Comparison of ENCODE assay signal across 10 mouse cellular contexts in genomic region chr4:82271547-82271946, GRCm38 (mm10).
A peak's percentile ranks its signal among the peaks of the same experiment; 100 is the strongest.
DNase-seq lines count a peak whose midpoint lies in the region; ATAC-seq and TF ChIP-seq lines count a peak whose summit lies in the region.
"Had no signal": no experiment of that assay in that cellular context is flagged by ENCODE, and none has a peak within 500 bp of the region (broad histone marks: within the 10 kb centered on the region; RNA-seq: fewer than 3 reads in every experiment).

No protein-coding gene starts in this region.

- 63% methylated on average over 3 of the region's 3 CpGs for WGBS in heart, embryonic 16.5 days
- WGBS in embryonic facial prominence, embryonic 15.5 days = 57% methylated on average over 3 of the region's 3 CpGs
- WGBS in limb, embryonic 14.5 days = 62% methylated on average over 3 of the region's 3 CpGs

- H3K27ac ChIP-seq in heart, embryonic 16.5 days (ENCODE audit: low read length) = peak overlapping the region; percentile 64
- H3K27ac ChIP-seq in embryonic facial prominence, embryonic 15.5 days (replicated peaks) = peak overlapping the region; percentile 61
- H3K27ac ChIP-seq in limb, embryonic 14.5 days (replicated peaks; ENCODE audit: low read depth, low read length) = peak overlapping the region; percentile 27; the same call in 1 of the 2 replicates

- no peak overlapping the region for H3K4me2 ChIP-seq in heart, embryonic 16.5 days (ENCODE audit: low read depth, low read length)
- H3K4me2 ChIP-seq in embryonic facial prominence, embryonic 15.5 days (replicated peaks) = no peak overlapping the region
- H3K4me2 ChIP-seq in limb, embryonic 14.5 days (replicated peaks; ENCODE audit: low read depth, low read length, severe bottlenecking) = no peak overlapping the region

- no peak for DNase-seq in heart, postnatal 14 days
- DNase-seq in NIH3T3 (ENCODE audit: low read depth) = peak; percentile 60
- no peak for DNase-seq in limb, embryonic 14.5 days (ENCODE audit: low spot score)
- DNase-seq in testis, postnatal 10 days (ENCODE audit: low spot score) = no peak
- DNase-seq in adipocyte (ENCODE audit: low spot score) = no peak
- DNase-seq: gastrocnemius, postnatal 14 days; liver, postnatal 0 days; right cerebral cortex, postnatal 4 days had no signal

- H3K27me3 ChIP-seq in heart, embryonic 16.5 days (ENCODE audit: control insufficient read depth, insufficient read depth, low read length) = no peaks in the 10 kb centered on the region
- no peaks in the 10 kb centered on the region for H3K27me3 ChIP-seq in embryonic facial prominence, embryonic 15.5 days
- no peaks in the 10 kb centered on the region for H3K27me3 ChIP-seq in limb, embryonic 14.5 days (ENCODE audit: control insufficient read depth, insufficient read depth, low read length)

- H3K4me1 ChIP-seq in heart, embryonic 16.5 days (ENCODE audit: control insufficient read depth, insufficient read depth, low read length) = peaks cover 14% of the 10 kb centered on the region
- peaks cover 29% of the 10 kb centered on the region for H3K4me1 ChIP-seq in embryonic facial prominence, embryonic 15.5 days
- H3K4me1 ChIP-seq in limb, embryonic 14.5 days (ENCODE audit: control insufficient read depth, insufficient read depth, low read length) = peaks cover 39% of the 10 kb centered on the region

- TF ChIP-seq POLR2A in limb, embryonic 14.5 days (IDR thresholded peaks at IDR 0.05; ENCODE audit: borderline replicate concordance, extremely low read depth, insufficient read depth, insufficient read length) = no peak

- no peaks in the 10 kb centered on the region for H3K9me3 ChIP-seq in heart, embryonic 16.5 days (replicated peaks; ENCODE audit: control insufficient read depth, low read length)
- no peaks in the 10 kb centered on the region for H3K9me3 ChIP-seq in embryonic facial prominence, embryonic 15.5 days (replicated peaks)
- H3K9me3 ChIP-seq in limb, embryonic 14.5 days (ENCODE audit: control insufficient read depth, low read length) = no peaks in the 10 kb centered on the region

- ATAC-seq in heart, embryonic 16.5 days (replicated peaks; ENCODE audit: extremely low read depth, insufficient read depth, low FRiP score) = no peak
- ATAC-seq in embryonic facial prominence, embryonic 15.5 days (ENCODE audit: insufficient number of reproducible peaks, low FRiP score, low TSS enrichment, low read depth) = no peak
- ATAC-seq in limb, embryonic 14.5 days (ENCODE audit: low FRiP score, low read depth) = no peak
- ATAC-seq: liver, postnatal 0 days had no signal

- intact Hi-C loops in heart, postnatal 14 days (cut with DNase I) = no loop called here

- no peak overlapping the region for H3K4me3 ChIP-seq in heart, embryonic 16.5 days (ENCODE audit: low read length)
- H3K4me3 ChIP-seq in embryonic facial prominence, embryonic 15.5 days (replicated peaks) = no peak overlapping the region
- no peak overlapping the region for H3K4me3 ChIP-seq in limb, embryonic 14.5 days (replicated peaks; ENCODE audit: low read length)

- H3K9ac ChIP-seq in heart, embryonic 16.5 days (ENCODE audit: low read length) = no peak overlapping the region
- H3K9ac ChIP-seq in embryonic facial prominence, embryonic 15.5 days = no peak overlapping the region
- H3K9ac ChIP-seq in limb, embryonic 14.5 days (ENCODE audit: low read depth, low read length, severe bottlenecking) = no peak overlapping the region
- H3K9ac ChIP-seq: liver, postnatal 0 days had no signal

- no peaks in the 10 kb centered on the region for H3K36me3 ChIP-seq in heart, embryonic 16.5 days (ENCODE audit: control insufficient read depth, insufficient read depth)
- no peaks in the 10 kb centered on the region for H3K36me3 ChIP-seq in embryonic facial prominence, embryonic 15.5 days
- no peaks in the 10 kb centered on the region for H3K36me3 ChIP-seq in limb, embryonic 14.5 days (ENCODE audit: control insufficient read depth, insufficient read depth, low read length)
